Mouse (Mus musculus) embryonic facial prominence, embryonic 12.5 days (tissue): Measurements from ENCODE around the gene Ppp2r5a. TPM values are rescaled to one million over a fixed set of nuclear protein-coding genes. Genes with fewer than 3 reads are reported as not detected.

Experiments used
- ATAC-seq: fragments of 200-750 bp; cut with Nextera tagmentation; 2 replicates; pipeline ENCODE4 v1.8.0; 2017; ENCODE audit not compliant: insufficient number of reproducible peaks, insufficient read depth, low FRiP score, low TSS enrichment
- H3K27ac ChIP-seq: fragments of 300-500 bp; sonication (generic); 2 replicates; pipeline ENCODE4 v1.5.1; 2016; ENCODE audit warnings: mild to moderate bottlenecking
- H3K27me3 ChIP-seq: fragments of 300-500 bp; sonication (generic); 2 replicates; pipeline ENCODE4 v1.6.1; 2016; ENCODE audit warnings: mild to moderate bottlenecking, moderate library complexity
- H3K36me3 ChIP-seq: fragments of 300-500 bp; sonication (generic); 2 replicates; pipeline ENCODE4 v1.6.1; 2016; ENCODE audit warnings: mild to moderate bottlenecking
- H3K4me1 ChIP-seq: fragments of 300-500 bp; sonication (generic); 2 replicates; pipeline ENCODE4 v1.6.1; 2016
- H3K4me2 ChIP-seq: fragments of 300-500 bp; sonication (generic); replicated peaks from 2 replicates; pipeline ENCODE4 v1.6.1; 2016; ENCODE audit warnings: mild to moderate bottlenecking, moderate library complexity
- H3K4me3 ChIP-seq: fragments of 300-500 bp; sonication (generic); 2 replicates; pipeline ENCODE4 v1.5.1; 2016; ENCODE audit warnings: mild to moderate bottlenecking
- H3K9ac ChIP-seq: fragments of 300-500 bp; sonication (generic); 2 replicates; pipeline ENCODE4 v1.6.1; 2016; ENCODE audit warnings: mild to moderate bottlenecking, moderate library complexity
- H3K9me3 ChIP-seq: fragments of 300-500 bp; sonication (generic); 2 replicates; pipeline ENCODE4 v1.6.1; 2016; ENCODE audit warnings: mild to moderate bottlenecking, moderate library complexity
- WGBS: fragments of 180-500 bp; shearing (Covaris S2); methylation state at CpG from one replicate; pipeline ENCODE4 v1.1.7; 2016; 5-methylcytosine and 5-hydroxymethylcytosine counted together
- polyA plus RNA-seq: library from polyadenylated mRNA; unstranded; fragments of >200 nt; fragmentation: Nextera tagmentation; extraction: Ambion mirVana; gene quantifications from 2 replicates; pipeline ENCODE4 v1.2.1, GENCODE M21; 2016

Gene Ppp2r5a
- polyA plus RNA-seq, 1 experiment from 2014 or later, result 17.5 TPM

DNA sequence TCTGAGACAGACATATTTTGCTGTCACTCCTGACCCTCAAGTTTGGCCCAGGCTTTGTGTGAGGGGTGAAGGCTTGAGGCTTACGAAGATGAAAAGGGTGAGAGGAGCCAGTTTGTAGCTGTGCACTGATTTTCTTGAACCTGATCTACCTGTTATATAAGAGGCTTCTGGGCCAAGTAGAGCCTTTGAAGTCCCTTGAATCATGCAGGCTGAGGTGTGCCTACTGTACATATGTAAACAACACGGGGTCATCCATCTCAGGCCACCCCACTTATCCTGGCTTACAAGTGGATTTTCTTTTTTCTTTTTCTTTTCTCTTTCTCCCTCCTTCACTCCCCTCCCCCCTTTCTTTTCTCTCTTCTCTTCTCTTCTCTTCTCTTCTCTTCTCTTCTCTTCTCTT is 54.5 kb downstream of the Ppp2r5a start:
- Histone ChIP-seq H3K9me3 (no peaks in the 10 kb centered on the region), H3K27ac (no peak overlapping the region), H3K36me3 (peaks cover 50% of the 10 kb centered on the region), H3K9ac (no peak overlapping the region), H3K4me2 (no peak overlapping the region), H3K27me3 (no peaks in the 10 kb centered on the region), H3K4me1 (peaks cover 10% of the 10 kb centered on the region), H3K4me3 (no peak overlapping the region)
- 79% methylated on average over 2 of the region's 2 CpGs for WGBS
- no peak for ATAC-seq

DNA sequence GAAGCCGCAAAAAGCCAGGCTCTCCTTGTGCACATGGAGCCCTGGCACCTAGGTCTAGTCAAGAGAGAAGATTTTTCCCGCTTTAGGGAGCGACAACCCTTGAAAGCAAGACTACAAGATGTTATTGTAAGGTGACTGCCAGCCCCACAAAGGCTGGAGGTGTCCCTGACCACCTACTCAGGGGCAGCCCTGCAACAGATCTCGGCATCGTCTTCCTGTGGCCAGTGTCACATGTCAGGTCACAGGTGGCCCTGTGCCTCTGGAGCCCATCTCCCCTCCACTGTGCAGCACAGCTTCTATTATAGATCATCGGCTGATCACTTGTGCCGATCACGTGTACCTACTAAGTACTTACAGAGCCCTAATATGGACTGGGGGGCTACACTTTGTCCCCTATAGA is 55.5 kb downstream of the Ppp2r5a start:
- H3K4me2 ChIP-seq, result no peak overlapping the region
- 92% methylated on average over 8 of the region's 8 CpGs for WGBS
- no peak for ATAC-seq
- no peaks in the 10 kb centered on the region for H3K27me3 ChIP-seq
- H3K27ac ChIP-seq, result no peak overlapping the region
- no peak overlapping the region for H3K4me3 ChIP-seq
- H3K36me3 ChIP-seq, result peaks cover 56% of the 10 kb centered on the region
- H3K9ac ChIP-seq, result no peak overlapping the region
- no peaks in the 10 kb centered on the region for H3K9me3 ChIP-seq
- H3K4me1 ChIP-seq, result 0 out of 2 replicates have a peak, but pooled peaks cover 5% of the 10 kb centered on the region

- Histone ChIP-seq H3K9ac (no peak overlapping the region), H3K27ac (no peak overlapping the region), H3K4me3 (no peak overlapping the region), H3K4me1 (no peaks in the 10 kb centered on the region), H3K9me3 (no peaks in the 10 kb centered on the region), H3K27me3 (no peaks in the 10 kb centered on the region), H3K4me2 (no peak overlapping the region), H3K36me3 (peaks cover 84% of the 10 kb centered on the region)
- WGBS, result 84% methylated on average over 4 of the region's 4 CpGs
- no peak; the same call in 1 of the 2 replicates for ATAC-seq
Measured at GRCm38 (mm10) chr1:191340530-191340929, 62.5 kb downstream of the Ppp2r5a start.

- H3K36me3 ChIP-seq, result peaks cover 78% of the 10 kb centered on the region
- no peaks in the 10 kb centered on the region for H3K27me3 ChIP-seq
- no peak for ATAC-seq
- H3K4me2 ChIP-seq, result no peak overlapping the region
- H3K9me3 ChIP-seq, result no peaks in the 10 kb centered on the region
- H3K4me1 ChIP-seq, result no peaks in the 10 kb centered on the region
- H3K4me3 ChIP-seq, result no peak overlapping the region
- H3K9ac ChIP-seq, result no peak overlapping the region
- 84% methylated on average over 2 of the region's 2 CpGs for WGBS
- H3K27ac ChIP-seq, result no peak overlapping the region
Measured at GRCm38 (mm10) chr1:191339876-191340275, 63.2 kb downstream of the Ppp2r5a start.

DNA sequence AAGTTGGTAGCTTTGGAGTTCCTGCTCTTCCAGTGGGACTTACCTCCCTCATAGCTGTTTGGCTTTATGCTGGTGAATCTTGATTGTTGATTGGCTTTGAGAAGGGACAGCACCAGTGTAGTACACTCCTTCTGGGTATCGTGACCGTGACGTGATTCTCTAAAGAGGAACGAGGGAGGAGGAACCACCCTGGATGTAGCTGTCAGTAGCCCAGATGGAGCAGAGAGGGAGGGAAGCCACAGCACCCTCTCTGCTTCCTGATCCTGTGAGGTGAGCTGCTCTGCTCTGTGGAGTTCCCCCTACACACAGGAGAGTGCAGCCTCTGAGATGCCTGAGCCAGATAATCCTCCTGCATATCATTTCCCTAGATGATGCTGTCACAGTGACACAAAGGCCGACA is 68.6 kb downstream of the Ppp2r5a start:
- H3K4me2 ChIP-seq, result no peak overlapping the region
- 87% methylated on average over 5 of the region's 5 CpGs for WGBS
- no peaks in the 10 kb centered on the region for H3K4me1 ChIP-seq
- no peak overlapping the region for H3K9ac ChIP-seq
- H3K27ac ChIP-seq, result no peak overlapping the region
- no peaks in the 10 kb centered on the region for H3K27me3 ChIP-seq
- no peak overlapping the region for H3K4me3 ChIP-seq
- H3K36me3 ChIP-seq, result peaks cover 47% of the 10 kb centered on the region
- H3K9me3 ChIP-seq, result no peaks in the 10 kb centered on the region
- ATAC-seq, result no peak

DNA sequence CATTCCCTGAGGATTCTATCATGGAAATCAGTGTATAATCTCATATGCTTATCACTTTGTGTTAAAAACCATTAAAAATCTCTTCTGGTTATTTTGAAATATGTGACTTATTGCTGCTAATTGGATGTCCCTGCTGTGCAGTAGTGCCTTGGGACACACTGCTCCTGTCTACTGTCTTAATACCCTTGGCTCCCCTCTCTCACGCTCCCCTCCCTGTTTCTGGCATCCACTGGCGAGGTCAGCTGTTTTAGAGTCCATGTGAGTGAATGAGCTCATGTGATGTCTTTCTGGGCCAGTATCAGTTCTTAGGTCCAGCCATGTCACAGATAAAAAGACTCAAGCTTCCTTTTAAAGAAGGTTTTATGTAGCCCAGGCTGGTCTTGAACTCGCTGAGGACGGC is 72.7 kb downstream of the Ppp2r5a start:
- Histone ChIP-seq H3K36me3 (peaks cover 19% of the 10 kb centered on the region; the same call in 1 of the 2 replicates), H3K4me1 (peaks cover 14% of the 10 kb centered on the region), H3K4me2 (no peak overlapping the region), H3K9ac (no peak overlapping the region), H3K27ac (no peak overlapping the region), H3K9me3 (no peaks in the 10 kb centered on the region), H3K4me3 (no peak overlapping the region), H3K27me3 (no peaks in the 10 kb centered on the region)
- ATAC-seq, result no peak
- 83% methylated on average over 4 of the region's 4 CpGs for WGBS

GRCm38 (mm10) chr1:191328019-191328441 is 75.0 kb downstream of the Ppp2r5a start:
- WGBS, result 92% methylated on average over 8 of the region's 8 CpGs
- no peaks in the 10 kb centered on the region for H3K27me3 ChIP-seq
- H3K9me3 ChIP-seq, result no peaks in the 10 kb centered on the region
- H3K4me2 ChIP-seq, result no peak overlapping the region
- H3K27ac ChIP-seq, result no peak overlapping the region
- H3K4me3 ChIP-seq, result no peak overlapping the region
- no peak for ATAC-seq
- H3K9ac ChIP-seq, result no peak overlapping the region
- H3K36me3 ChIP-seq, result 0 out of 2 replicates have a peak, but pooled peaks cover 13% of the 10 kb centered on the region
- peaks cover 14% of the 10 kb centered on the region for H3K4me1 ChIP-seq

DNA sequence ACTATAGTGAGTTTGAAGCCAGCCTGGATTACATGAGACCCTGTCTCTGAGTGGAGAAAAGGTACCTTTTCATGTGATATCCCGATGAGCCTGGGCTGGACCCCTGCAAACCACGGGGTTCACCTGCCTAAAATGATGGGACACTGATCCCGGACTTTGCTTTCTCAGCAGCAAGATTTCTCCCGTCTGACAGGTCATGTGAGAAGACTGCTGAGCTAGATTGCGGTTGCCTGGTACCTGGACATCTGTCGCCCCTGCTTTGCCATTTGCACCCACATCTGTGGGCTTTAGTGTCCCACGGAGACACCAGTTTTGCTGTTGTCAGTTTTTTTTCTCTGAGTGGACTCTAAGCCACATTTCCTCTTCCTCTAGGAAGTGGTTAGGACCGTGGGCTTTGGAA is 75.8 kb downstream of the Ppp2r5a start:
- ATAC-seq, result no peak
- Histone ChIP-seq H3K9me3 (no peaks in the 10 kb centered on the region), H3K4me3 (peak overlapping the region; percentile 82; the same call in 1 of the 2 replicates), H3K27me3 (no peaks in the 10 kb centered on the region), H3K27ac (no peak overlapping the region), H3K36me3 (0 out of 2 replicates have a peak, but pooled peaks cover 9% of the 10 kb centered on the region), H3K4me2 (peak overlapping the region; percentile 94), H3K9ac (0 out of 2 replicates have a peak overlapping the region, but pooled peaks have one; percentile 84), H3K4me1 (peaks cover 14% of the 10 kb centered on the region)
- WGBS, result 79% methylated on average over 8 of the region's 8 CpGs

- Histone ChIP-seq H3K4me2 (peak overlapping the region; percentile 94), H3K9me3 (no peaks in the 10 kb centered on the region), H3K27ac (peak overlapping the region; percentile 55; the same call in 1 of the 2 replicates), H3K36me3 (0 out of 2 replicates have a peak, but pooled peaks cover 4% of the 10 kb centered on the region), H3K4me3 (peak overlapping the region; percentile 82), H3K4me1 (peaks cover 14% of the 10 kb centered on the region), H3K27me3 (no peaks in the 10 kb centered on the region), H3K9ac (peak overlapping the region; percentile 84)
- peak; percentile 71 for ATAC-seq
- WGBS, result 1% methylated on average over 35 of the region's 35 CpGs
Measured at GRCm38 (mm10) chr1:191326233-191326882, 76.7 kb downstream of the Ppp2r5a start.

GRCm38 (mm10) chr1:191325726-191326232 is 77.3 kb downstream of the Ppp2r5a start, which contains the start of gene Tmem206:
Gene Tmem206 (plus strand): TSS chr1:191325912.
- peak within 1 kb of the TSS; percentile 55; the same call in 1 of the 2 replicates for H3K27ac ChIP-seq
- H3K9me3 ChIP-seq, result no peaks in the 10 kb centered on the region
- peaks cover 14% of the 10 kb centered on the region for H3K4me1 ChIP-seq
- no peaks in the 10 kb centered on the region for H3K27me3 ChIP-seq
- no peaks in the 10 kb centered on the region for H3K36me3 ChIP-seq
- peak within 1 kb of the TSS; percentile 82 for H3K4me3 ChIP-seq
- WGBS, result under 1% methylated on average over 42 of the region's 42 CpGs
- peak within 1 kb of the TSS; percentile 94 for H3K4me2 ChIP-seq
- H3K9ac ChIP-seq, result peak within 1 kb of the TSS; percentile 84
- ATAC-seq, result peak; percentile 94

- H3K4me1 ChIP-seq, result peaks cover 14% of the 10 kb centered on the region
- H3K4me3 ChIP-seq, result no peak overlapping the region
- no peaks in the 10 kb centered on the region for H3K9me3 ChIP-seq
- no peaks in the 10 kb centered on the region for H3K27me3 ChIP-seq
- no peak overlapping the region for H3K27ac ChIP-seq
- 85% methylated on average over 7 of the region's 7 CpGs for WGBS
- no peaks in the 10 kb centered on the region for H3K36me3 ChIP-seq
- ATAC-seq, result no peak; the same call in 1 of the 2 replicates
- H3K9ac ChIP-seq, result peak overlapping the region; percentile 84; the same call in 1 of the 2 replicates
- H3K4me2 ChIP-seq, result peak overlapping the region; percentile 94
Measured at GRCm38 (mm10) chr1:191324733-191325590, 78.1 kb downstream of the Ppp2r5a start.
